Mouse (Mus musculus) neural tube, embryonic 10.5 days (tissue): Measurements from ENCODE around the gene Lrrc28.

ENCODE experiments used
- DNase-seq: peaks from one replicate; pipeline ENCODE4 v3.0.0-alpha.2; 2017; ENCODE audit warnings: low spot score; ENCODE audit errors: extremely low spot score

The Lrrc28 gene

GRCm38 (mm10) chr7:67493795-67494687, 151.0 kb downstream of the Lrrc28 start:
- no peak for DNase-seq

GRCm38 (mm10) chr7:67487889-67488411, 157.1 kb downstream of the Lrrc28 start:
- no peak for DNase-seq

GRCm38 (mm10) chr7:67486925-67487760, 157.9 kb downstream of the Lrrc28 start:
- DNase-seq = no peak

DNA sequence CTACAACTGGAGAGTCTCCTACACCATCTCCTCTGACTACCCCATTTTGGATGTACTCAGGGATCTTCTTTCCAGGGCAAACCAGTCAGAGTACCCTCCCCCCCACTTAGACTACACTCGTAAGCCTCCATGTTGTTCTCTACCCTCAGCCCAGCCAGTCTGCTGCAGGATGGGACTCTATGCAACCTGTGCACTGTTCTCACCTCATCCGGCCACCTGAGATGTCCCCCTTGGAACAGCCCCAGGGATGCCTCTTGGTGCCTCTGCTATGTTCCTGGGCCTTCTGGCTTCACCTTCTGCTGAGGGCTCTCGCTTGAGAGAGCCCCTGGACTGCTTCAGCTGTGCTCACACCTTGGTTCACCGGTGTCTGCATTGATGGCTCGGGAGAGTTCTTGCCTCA, 158.7 kb downstream of the Lrrc28 start:
- no peak for DNase-seq

DNA sequence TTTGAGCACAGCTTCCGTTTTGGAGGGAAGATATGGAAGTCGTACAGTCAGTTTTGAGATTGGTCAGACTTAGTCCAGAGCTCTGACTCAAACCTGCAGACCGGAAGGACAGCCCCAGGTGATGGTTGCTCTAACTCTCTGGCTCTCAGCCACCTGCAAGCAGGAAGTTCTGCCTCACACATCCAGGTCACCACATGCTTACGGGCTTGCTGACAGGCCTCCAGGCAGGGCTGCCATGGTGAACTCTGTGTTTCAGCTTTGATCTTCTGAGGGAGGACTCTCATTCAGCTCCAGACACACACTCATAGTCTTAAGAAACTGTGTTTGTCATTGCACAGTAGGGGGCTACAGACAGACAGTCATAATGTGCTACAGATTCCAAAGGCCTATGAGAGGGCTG, 161.4 kb downstream of the Lrrc28 start:
- DNase-seq = no peak

DNA sequence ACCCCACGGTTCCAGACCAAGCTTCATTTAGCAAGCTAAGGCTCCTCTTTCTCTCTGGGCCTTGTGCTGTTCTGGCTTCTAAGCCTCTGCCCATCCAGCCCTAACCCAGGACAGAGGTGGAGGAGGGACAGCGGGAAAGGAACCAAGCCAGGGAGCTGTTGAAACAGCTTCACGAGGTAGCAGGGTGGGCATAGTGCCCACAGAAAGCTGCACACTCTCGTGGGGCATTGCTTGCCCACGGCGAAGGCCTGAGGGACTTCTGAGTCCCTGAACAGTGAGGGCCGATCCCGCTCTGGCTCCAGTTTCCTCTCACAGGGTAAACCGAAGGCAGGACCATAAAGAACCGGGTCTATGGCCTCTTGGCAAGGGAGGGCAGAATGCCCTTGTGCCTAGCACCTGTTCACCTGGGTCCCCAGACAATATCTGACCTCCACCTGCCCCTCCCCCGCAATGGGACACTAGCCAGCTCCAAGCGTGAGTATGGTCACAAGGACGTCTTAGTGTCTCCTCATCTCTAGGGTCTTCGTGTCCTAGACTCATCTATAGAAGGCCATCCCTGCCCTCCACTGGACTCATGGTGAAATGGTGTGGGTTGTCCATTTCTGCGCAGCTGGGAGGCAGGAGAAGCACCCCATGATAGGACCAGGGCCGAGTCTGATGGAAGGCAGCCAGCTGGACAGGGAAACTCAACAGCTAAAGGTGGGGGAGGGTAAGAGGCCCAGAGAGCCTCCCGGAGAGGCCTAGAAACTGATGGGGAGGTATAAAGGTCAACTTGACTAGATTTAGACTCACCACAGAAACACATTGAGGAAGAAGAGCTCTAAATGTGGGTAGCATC, 165.3 kb downstream of the Lrrc28 start:
- DNase-seq = no peak

GRCm38 (mm10) chr7:67479168-67479567, 165.9 kb downstream of the Lrrc28 start:
- no peak for DNase-seq

DNA sequence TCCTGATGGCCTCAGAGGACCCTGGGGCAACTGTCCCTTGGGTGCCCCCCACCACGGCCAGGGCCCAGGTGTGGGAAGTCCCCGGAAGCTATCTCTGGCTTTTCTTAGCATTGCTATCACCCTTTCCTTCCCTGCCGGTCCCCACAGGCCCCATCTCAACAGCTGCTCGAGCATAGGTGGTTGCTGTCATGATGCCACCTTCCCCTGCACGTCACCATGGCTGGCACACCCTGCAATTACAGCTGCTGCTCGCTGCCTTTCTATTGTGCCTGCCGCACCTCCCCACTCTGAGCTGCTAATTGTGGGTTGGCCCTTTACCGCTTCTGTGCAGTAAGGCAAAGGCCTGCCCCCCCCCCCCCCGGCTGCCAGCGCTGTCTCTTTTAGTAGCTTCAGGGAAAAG, 167.1 kb downstream of the Lrrc28 start:
- DNase-seq = no peak

DNA sequence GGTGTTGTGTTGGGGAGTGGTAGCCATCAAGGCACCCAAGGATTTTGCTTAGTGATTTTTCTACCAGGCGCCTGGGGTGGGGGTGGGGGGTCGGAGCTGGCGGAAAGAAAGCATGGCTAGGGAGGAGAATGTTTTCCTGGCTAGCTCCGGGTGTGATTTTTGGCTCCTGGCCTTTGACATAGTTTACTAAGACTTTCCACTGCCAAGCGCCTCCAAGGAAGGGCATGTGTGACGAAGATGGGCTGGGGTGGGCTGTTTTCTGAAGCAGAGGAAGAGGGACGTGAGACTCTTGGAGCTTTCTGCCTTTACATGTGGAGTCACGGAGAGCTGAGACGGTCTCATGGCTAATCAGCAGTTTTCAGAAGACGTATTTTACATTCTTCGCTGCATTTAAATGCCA, 173.8 kb downstream of the Lrrc28 start:
- DNase-seq = no peak

DNA sequence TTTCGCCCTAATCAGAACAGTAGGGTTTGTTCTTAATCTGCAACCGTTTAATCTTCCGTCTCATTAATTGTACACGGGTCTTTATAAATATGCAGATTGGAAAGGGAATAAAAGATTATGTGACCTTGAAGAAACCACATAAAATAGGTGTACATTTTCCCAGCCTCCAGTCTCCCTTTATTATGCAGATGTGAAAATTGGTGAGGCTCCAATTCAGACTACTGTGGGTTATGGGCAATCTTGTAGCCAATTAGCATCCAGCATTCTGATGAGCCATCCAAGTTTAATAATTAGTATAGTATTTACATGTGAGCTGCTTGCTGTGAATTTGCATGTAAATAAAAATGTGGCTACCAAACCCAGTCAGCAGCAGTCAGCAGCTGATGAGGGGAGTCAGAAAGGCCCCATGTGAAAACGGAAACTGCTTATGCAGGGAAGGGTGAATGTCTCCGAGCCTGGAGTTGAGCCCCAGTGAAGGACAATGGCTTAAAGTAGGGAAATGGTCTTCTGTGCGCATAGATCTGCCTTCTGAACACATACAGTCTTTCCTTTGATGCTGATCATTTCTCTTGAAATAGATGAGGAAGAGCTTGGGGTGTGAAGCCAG, 176.2 kb downstream of the Lrrc28 start:
- no peak for DNase-seq

DNA sequence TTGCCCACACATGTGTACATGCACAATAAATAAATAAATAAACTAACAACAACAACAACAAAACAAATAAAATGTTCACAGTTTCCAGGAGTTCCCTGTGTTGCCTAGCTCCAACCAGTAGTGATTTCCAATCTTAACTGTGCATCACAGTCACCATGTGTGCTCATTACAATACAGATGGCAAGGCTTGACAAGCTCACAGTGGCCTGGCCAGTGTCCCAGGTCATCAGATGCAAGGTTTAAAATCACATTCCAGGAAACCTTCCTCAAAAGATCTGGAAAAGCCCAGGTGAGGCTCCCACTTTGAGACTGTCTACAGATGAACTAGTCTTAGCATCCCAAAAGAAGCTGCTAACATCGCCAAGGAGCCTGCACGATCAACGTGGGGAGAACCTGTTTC, 176.9 kb downstream of the Lrrc28 start:
- no peak for DNase-seq

DNA sequence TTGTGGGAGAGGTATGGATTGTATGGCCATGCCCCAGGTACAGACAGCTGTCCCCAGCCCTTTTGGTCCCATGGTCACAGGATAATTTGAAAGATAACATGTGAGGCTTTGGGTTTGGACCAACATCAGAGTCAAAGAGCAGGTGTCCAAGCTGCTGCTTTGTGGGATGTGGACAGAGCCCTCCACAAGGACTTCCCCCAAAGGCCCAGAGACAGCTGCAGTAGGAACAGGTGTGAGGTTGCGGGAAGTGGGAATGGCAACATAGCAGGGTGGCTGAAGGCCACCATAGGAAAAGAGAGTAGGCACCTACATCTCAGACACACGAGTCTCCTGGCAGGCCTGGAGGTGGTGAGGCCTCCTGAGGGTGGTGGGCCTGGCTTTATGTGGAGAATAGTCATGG, 178.7 kb downstream of the Lrrc28 start:
- no peak for DNase-seq

DNA sequence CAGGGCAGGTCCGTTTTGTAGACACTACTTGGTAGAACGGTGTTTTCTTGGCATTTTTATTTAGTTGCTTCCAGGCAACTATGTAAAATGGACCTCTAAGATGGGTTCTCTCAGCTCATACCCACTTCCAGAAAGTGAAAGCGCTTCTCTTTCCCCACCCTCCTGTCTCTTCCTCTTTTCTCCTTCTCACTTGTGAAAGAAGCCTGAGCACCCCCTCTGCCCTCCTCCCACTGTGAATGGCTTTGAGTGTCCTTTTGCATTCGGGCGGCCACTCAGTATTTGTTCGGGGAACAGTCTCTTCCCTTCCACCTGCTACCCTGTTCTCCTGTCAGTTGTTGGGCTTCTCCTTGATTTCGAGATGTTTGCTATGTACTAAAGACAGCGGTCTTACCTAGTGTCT, 180.4 kb downstream of the Lrrc28 start:
- no peak for DNase-seq

- DNase-seq = peak; percentile 51
These were observed 181.5 kb downstream of the Lrrc28 start for GRCm38 (mm10) chr7:67463565-67463964.
